Comparison of ENCODE assay signal across 12 mouse cellular contexts in the genomic region with DNA sequence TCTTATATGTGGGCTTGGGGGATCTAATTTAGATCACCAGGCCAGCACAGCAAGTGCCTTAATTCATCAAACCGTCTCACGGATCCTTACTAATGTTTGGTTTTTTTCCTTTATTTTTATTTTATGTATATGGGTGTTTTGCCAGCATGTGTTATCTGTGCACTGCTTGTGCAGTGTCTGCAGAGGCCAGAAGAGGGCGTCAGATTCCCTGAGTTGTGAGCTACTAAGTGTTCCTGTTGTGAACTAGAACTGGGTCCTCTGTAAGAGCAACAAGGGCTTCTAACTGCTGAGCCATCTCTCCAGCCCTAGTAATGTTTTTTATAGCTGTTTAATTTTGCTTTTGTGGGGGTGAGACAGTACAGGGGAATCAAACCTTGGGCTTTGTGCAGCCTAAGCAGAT. TPM values are rescaled to one million over a fixed set of nuclear protein-coding genes. Genes with fewer than 3 reads are reported as not detected.
DNase-seq lines count a peak whose midpoint lies in the region; ATAC-seq and TF ChIP-seq lines count a peak whose summit lies in the region.
"Had no signal": no experiment of that assay in that cellular context is flagged by ENCODE, and none has a peak within 500 bp of the region (broad histone marks: within the 10 kb centered on the region; RNA-seq: fewer than 3 reads in every experiment).

No protein-coding gene starts in this region.

- no peak overlapping the region for H3K27ac ChIP-seq in kidney, postnatal 0 days
- no peak overlapping the region for H3K27ac ChIP-seq in thymus, adult 2 months (ENCODE audit: control insufficient read depth, insufficient read depth, low read length)
- H3K27ac ChIP-seq: midbrain, embryonic 15.5 days had no signal

- DNase-seq in kidney, postnatal 0 days (ENCODE audit: low spot score): no peak
- DNase-seq in kidney, adult 11 months: no peak
- peak; percentile 33 for DNase-seq in thymus, postnatal 4 days
- no peak for DNase-seq in thymus, adult 2 months
- DNase-seq in brain, embryonic 14.5 days (ENCODE audit: low read depth): no peak
- DNase-seq in adrenal gland, adult 8-10 months: no peak
- DNase-seq in urinary bladder, postnatal 10 days (ENCODE audit: low spot score): no peak
- DNase-seq: left cerebral cortex, postnatal 4 days had no signal

- H3K36me3 ChIP-seq in kidney, postnatal 0 days (ENCODE audit: insufficient read depth, low read length): no peaks in the 10 kb centered on the region
- no peaks in the 10 kb centered on the region for H3K36me3 ChIP-seq in thymus, adult 2 months (ENCODE audit: control insufficient read depth, insufficient read depth, low read length)
- H3K36me3 ChIP-seq: midbrain, embryonic 15.5 days had no signal

- ATAC-seq in kidney, postnatal 0 days (replicated peaks; ENCODE audit: low FRiP score, low read depth): no peak
- ATAC-seq: forebrain, embryonic 14.5 days; midbrain, embryonic 15.5 days had no signal

- H3K4me3 ChIP-seq in kidney, postnatal 0 days (replicated peaks; ENCODE audit: low read depth, low read length): no peak overlapping the region
- no peak overlapping the region for H3K4me3 ChIP-seq in thymus, adult 2 months (ENCODE audit: control insufficient read depth, insufficient read depth, low read length)
- H3K4me3 ChIP-seq: midbrain, embryonic 15.5 days had no signal

- H3K27me3 ChIP-seq in kidney, postnatal 0 days (ENCODE audit: insufficient read depth, low read length): no peaks in the 10 kb centered on the region
- H3K27me3 ChIP-seq in thymus, adult 2 months (ENCODE audit: control insufficient read depth, insufficient read depth, low read length): no peaks in the 10 kb centered on the region
- H3K27me3 ChIP-seq: midbrain, embryonic 15.5 days had no signal

- no peak for TF ChIP-seq POLR2A in thymus, adult 2 months (IDR thresholded peaks at IDR 0.05; ENCODE audit: control insufficient read depth, extremely low read depth, insufficient read depth, low read length, poor library complexity)
- TF ChIP-seq POLR2A in brain, embryonic 14.5 days (IDR thresholded peaks at IDR 0.05; ENCODE audit: borderline replicate concordance, extremely low read depth, insufficient read depth, insufficient read length, poor library complexity, severe bottlenecking): no peak

- H3K4me1 ChIP-seq in kidney, postnatal 0 days (replicated peaks; ENCODE audit: insufficient read depth, low read length): no peaks in the 10 kb centered on the region
- H3K4me1 ChIP-seq in thymus, adult 2 months (replicated peaks; ENCODE audit: control insufficient read depth, insufficient read depth, low read length): no peaks in the 10 kb centered on the region

- peak; percentile 39; the same call in 1 of the 2 replicates for TF ChIP-seq CTCF in kidney, postnatal 0 days (IDR thresholded peaks at IDR 0.05; ENCODE audit: low read depth)
- no peak for TF ChIP-seq CTCF in thymus, adult 2 months (IDR thresholded peaks at IDR 0.05; ENCODE audit: borderline replicate concordance, control insufficient read depth, extremely low read depth, insufficient read depth, low read length, poor library complexity)
- peak; percentile 22; the same call in 1 of the 2 replicates for TF ChIP-seq CTCF in brain, embryonic 14.5 days (IDR thresholded peaks at IDR 0.05; ENCODE audit: borderline replicate concordance, extremely low read depth, insufficient read depth, insufficient read length)

- H3K9ac ChIP-seq in kidney, postnatal 0 days (ENCODE audit: low read depth, low read length): no peak overlapping the region
- H3K9ac ChIP-seq: midbrain, embryonic 15.5 days had no signal

- no peaks in the 10 kb centered on the region for H3K9me3 ChIP-seq in kidney, postnatal 0 days (replicated peaks; ENCODE audit: low read length)
- H3K9me3 ChIP-seq: midbrain, embryonic 15.5 days had no signal

- H3K4me2 ChIP-seq in kidney, postnatal 0 days (ENCODE audit: low read length): no peak overlapping the region
- H3K4me2 ChIP-seq: midbrain, embryonic 15.5 days had no signal

- 49% methylated on average over 3 of the region's 3 CpGs for WGBS in kidney, postnatal 0 days
- 73% methylated on average over 3 of the region's 3 CpGs for WGBS in thymus, adult 2 months

RNA-seq across cellular contexts. Expression of a gene that starts 23.8 kb away (rescaled TPM):
- polyA plus RNA-seq in kidney, postnatal 0 days (2015; fragmentation: Nextera tagmentation; extraction: Ambion mirVana): 17.5 and 18.8 TPM in 2 replicates
- 28.6 and 31.6 TPM in 2 replicates for polyA plus RNA-seq in thymus, adult 2 months (2012; rRNA removed)
- polyA plus RNA-seq in brain, embryonic 14.5 days (2012; rRNA removed): 50.6 and 53.9 TPM in 2 replicates
- 10 to 100 TPM; 44.2 to 59.4 (median 50.1) TPM for total RNA-seq in adrenal gland, adult 8-10 months (2022)

RNA-seq across cellular contexts. Expression of a gene that starts 55.7 kb away (rescaled TPM):
- polyA plus RNA-seq in kidney, postnatal 0 days (2015; fragmentation: Nextera tagmentation; extraction: Ambion mirVana): not detected in 2 replicates
- not detected in 2 replicates for polyA plus RNA-seq in thymus, adult 2 months (2012; rRNA removed)
- not detected in 2 replicates for polyA plus RNA-seq in brain, embryonic 14.5 days (2012; rRNA removed)
- not detected for total RNA-seq in adrenal gland, adult 8-10 months (2022)
- total RNA-seq: left cerebral cortex, postnatal 4 days had no signal
- polyA plus RNA-seq: forebrain, embryonic 14.5 days; heart, embryonic 14.5 days; kidney, embryonic 14.5 days; midbrain, embryonic 15.5 days had no signal
